Mouse (Mus musculus) embryo, embryonic 10 days (tissue): ENCODE measurements around the gene Myl3.

ENCODE experiments used
- DNase-seq: peaks from one replicate; pipeline ENCODE4 v3.0.0-alpha.2; 2015; ENCODE audit warnings: low spot score

Myl3 gene

DNA sequence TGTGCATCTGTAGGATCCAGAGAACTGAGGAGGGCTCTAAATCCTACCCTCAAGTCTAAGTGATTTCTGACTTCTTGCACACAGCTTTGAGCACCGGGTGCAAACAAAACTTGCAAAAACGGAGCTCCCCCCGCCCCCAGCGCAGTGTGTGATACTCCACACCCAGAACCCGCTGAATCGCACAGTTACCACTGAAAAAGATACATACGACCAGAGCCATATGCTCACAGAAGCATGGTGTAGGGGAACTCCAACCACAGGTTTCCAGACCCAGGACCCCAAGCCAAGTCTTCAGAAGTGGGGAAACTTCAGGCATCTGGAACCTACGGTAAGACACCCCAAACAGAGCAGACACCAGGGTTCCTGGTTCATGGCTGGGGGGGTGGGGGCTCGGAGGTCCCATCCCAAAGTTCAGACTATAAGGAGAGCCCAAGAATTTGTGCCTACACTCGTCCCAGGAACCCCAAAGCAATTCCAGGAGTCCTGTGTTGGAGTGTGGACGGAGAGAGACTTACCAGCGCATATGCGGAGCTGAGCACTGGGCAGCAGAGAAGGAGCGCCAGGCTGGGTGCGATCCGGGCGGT, at the start of gene Myl3:
Myl3 (plus strand) TSS at position 151 of the 584 bp plus-strand sequence.
- DNase-seq: peak; percentile 44

DNA sequence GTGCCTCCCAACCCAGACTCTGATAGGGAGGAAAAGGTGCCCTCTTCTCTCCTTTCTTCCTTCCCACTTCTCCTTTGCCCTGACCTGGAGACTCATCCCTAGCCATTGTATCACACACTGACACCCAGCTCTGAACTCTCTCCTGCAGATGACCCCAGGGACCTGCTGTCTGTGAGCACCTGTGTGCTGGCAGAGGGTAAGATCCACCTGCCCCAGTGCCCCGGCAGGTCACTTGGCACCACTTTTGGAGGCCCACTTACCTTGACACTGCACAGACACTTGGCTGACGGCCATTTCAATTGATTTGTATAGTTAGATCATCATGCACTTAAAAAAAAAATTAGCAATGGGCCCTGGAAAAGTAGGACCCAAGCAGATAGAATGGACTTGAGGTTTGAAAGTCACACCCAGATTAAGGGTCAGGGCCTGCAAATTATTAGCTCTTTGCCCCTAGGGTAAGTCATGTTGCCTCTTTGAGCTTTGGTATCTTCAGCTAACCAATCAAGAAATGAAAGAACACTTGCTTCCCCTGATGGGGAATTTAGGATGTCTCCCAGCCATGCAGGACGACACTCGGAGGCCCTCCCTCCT, 46.4 kb upstream of the Myl3 start:
- DNase-seq: no peak

DNA sequence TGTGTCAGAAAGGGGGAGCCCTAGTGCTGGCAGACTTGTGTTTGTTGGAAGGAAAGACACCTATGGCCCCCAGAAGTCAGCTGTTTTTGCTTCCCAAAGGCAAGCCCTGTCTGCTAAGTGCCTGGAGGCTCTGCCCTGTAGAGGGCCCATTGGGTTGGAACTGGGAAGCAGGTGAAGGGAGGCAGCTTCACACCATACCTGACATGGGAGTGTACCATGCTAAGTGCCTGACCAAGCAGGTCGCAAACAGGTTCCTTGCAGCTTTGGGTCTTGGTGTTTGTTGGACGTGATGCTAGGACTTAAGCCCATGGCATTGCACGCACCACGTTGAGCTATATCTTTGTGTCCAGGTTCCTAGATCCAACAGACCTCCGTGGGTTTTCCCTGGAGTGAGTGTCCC, 45.2 kb upstream of the Myl3 start:
- DNase-seq: no peak

DNA sequence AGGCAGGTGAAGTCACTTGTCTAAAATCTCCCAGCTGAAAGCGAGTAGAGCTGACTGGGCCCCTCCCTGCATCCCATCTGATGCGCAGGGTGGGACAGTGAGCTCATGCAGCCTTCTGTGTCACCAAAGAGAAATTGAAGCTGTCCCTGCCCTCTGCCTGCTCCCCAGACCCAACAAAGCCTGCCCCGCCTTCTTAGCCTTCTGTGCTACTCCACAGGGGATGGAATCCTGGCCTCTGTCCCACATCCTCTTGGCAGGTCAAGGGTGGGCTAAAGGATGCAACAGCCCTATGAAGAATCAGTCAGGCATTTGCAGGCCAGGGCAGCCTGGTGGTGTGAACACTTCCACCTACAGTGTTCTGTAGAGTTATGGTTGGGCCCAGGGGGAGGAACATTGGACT, 44.2 kb upstream of the Myl3 start:
- DNase-seq: no peak

DNA sequence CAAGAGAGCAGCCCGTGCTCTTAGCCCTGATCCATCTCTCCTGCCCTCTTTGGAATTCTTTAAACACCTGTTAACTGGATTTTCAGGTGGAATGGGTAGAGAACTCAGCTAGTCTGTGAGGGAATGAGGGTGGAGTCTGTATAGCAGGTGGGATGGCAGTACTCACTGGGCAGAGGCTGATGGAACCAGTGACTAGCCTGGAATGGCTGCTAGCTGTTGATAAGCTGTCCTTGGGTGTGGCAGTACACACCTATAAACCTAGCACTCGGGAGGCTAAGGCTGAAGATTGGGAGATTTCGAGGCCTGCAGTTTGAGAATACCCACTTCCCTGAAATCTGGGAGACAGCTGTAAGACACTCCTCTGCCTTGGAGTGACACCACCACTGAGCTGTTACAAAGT, 42.1 kb upstream of the Myl3 start:
- no peak for DNase-seq

DNA sequence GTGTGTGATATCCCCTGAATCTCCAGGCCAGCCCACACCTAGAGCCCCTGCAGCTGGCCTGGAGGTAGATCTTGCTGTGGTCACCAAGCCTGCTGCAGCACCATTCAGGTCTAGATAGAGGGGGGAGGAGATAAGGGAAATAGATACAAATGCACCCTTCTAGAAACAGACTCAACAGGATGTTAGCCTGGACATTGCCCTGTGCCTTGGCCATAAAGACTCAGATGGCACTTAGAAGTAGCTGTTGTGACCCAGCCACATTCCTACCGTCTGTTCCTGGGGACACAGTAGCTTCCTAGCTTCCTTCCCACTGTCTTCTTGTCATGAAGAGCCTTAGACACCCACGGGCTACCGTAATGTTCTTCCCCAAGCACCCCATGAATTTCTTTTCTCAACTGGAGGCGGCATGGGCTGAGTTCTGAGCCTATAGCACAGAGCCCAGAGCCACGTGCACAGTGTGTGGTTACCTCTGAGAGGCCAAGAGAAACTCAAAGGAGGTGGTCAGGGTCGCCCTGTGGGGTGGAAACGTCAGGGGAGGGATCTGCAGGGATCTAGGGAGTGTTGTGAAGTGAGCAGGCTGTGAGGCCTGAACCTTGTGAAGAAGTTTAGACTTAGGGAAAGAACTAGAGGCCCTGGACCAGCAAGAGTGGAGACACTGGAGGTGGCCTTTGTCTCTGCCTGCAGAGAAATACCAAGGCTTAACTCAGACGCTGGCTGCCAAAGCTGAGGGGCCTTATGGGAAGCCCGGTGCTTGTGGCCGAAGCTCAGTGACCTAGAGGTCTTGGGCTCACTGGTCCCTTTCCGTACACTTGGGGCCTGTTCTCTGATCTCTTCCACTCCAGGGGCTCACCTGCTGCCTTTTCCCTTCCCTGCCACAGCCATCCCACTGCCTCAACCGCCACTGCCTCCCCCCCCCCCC, 40.3 kb upstream of the Myl3 start:
- DNase-seq: no peak

DNA sequence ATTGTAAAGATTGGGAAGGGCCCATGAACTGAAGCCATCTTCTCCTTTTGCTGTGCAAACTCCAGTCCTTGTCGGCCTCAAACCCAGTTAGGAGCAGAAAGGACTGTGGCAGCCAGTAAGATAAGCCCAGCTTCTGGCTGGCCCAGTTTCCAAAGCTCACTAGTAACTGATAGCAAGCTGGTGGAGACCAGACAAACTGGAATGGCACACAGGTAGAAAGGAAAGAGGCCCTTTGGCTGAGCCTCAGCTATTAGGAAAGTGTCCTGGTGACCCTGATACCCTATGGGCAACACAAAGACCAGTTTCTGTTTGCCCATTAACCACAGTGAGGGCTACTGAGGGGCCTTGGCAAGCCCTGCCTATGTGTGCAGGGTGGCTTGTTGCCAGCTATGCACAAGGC, 38.8 kb upstream of the Myl3 start:
- no peak for DNase-seq

DNA sequence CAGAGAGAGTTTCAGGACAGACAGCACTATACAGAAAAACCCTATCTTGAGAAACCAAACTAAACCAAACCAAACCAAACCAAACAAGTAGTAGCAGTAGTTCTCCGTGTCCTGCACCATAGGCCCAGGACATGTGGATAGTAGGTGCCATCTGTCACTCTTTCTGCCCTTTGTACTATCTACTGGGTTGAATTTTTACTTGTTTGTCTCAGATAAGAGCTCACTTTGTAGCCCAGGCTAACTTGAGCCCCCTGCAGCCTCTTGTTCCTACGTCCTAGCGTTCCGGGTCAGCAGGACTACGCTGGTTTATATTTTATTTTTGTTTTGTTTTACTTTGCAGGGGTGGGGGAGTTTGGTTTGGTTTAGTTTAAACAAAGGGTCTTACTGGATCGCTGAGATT, 37.7 kb upstream of the Myl3 start:
- no peak for DNase-seq

DNA sequence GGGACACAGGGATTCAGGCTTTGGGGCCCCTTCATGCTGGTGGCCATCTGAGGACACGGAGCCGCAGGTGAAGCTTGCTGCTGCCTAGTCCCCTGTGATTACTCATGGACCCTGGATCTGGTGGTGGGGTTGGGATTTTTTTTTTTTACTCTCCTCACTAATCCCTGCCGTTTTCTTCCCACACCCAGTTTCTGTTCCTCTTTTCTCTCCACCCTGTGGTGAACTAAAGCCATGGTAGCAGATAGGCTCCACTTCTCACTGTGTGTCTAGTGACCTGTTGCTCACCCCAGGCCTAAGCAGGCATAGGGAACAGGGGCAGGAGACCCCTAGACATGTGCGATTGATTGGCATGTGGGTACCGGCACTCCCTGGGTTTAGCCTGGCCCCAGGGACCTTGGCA, 34.9 kb upstream of the Myl3 start:
- no peak for DNase-seq

DNA sequence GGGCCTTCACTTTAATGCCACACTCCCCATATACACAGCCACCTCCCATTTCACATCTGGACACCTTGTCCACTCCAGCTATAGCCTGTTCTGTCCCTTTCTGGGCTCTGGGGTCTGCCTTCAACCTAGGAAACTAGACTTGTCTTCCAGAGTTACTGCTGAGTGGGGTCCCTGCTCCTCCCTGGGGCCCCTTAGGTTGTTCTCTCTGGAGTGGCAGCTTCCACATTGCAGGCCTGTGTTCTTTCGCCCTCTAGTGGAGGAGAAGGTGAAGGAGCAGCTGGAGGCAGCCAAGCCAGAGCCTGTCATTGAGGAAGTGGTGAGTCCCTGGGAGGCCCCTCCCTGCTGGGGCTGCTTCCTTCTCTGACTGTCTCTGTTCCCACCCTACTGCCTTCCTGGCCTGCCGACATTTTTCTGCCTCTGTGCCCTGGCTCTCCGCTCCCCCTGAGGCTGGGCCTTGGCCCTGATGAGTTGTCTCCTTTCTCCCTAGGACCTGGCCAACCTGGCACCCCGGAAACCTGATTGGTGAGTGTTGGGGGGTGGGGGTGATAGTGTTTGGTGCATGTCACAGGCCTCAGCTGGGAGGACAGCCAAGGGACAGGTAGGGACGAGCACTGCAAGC, 31.9 kb upstream of the Myl3 start:
- DNase-seq: peak; percentile 85

DNA sequence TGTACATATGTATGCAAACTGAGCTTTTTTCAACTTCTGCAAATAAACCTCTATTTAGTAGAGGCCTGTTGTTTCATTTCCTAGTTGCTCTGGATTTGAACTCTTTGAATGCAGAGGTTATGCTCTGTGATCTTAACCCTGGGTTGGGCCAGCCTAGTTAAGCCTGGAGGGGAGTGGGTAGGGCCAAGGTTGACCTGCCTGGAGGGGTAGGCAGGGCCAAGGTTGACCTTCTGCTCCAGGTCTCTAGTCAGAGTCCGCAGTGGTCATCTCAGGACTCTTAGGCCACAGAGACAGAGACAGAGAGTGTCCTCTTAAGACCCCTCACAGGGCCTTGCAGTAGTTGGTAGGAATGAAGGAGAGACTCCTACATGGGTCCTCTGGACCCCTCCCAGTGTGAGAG, 30.1 kb upstream of the Myl3 start:
- no peak for DNase-seq

DNA sequence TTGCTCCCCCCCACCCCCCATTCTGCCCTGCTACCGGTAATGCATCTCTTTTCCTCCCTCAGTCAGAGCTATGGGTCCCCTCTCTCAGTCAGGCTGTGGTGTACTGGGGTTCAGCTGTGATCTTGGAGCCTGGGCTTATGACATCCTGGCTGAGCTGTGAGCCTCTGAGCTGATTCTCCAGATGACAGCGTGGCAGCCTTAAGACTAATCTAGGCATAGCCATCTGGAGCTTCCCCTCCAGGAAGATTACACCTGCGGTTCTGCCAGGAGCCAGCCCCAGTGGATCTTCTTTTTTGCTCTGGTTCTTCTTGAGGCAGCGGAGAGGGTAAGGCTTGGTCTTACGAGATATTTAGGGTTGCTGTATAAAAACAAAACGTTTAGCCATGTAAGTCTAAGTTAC, 29.7 kb upstream of the Myl3 start:
- no peak for DNase-seq

DNA sequence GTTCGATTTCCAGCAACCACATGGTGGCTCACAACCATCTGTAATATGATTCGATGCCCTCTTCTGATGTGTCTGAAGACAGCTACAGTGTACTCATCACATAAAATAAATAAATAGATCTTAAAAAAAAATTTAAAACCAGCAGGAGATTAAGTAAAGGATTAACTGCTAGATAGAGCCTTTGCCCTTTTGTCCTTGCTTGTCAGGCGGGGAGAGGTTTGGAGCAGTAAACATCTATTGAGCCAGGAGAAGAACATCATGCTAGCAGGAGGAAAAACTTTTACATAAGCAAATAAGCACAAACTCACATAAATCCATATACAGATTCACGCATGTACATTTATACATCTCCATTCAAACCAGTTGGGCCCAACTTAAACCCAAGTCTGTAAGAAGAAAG, 29.1 kb upstream of the Myl3 start:
- no peak for DNase-seq

DNA sequence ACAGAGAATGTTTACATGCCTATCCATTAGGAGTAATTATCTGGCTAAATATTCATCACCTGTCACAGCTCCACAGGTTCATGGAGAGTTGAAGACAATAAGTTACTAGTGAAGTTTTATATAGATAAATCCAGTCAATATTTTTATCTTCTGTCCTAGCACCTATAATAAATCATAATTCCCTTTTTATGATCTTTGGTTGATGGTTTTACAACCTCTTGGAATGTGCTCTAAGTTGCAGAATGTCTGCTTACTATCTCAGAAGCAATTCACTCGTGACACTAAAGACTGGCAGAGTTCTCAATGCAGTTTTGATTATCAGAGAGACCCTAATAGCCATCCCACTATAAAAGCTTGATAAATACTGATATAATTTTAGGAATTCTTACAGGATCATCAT, 28.3 kb upstream of the Myl3 start:
- no peak for DNase-seq

DNA sequence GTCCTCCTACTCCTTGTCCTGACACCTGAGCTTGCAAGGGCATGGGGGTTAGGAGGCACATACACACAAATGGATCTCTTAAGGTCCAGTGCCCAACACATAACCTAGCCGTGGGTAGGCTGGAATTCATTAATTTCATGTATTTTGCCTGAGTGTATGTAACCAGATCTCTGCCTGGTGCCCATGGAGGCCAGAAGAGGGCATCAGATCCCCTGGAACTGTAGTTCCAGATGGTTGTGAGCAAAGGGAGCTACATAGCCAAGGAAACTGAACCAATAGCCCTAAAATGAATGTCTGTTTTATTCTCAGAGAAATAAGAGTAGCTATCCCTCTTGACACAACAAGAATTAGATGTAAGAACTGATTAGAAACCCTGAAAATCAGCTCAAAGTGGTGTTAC, 26.2 kb upstream of the Myl3 start:
- DNase-seq: no peak

DNA sequence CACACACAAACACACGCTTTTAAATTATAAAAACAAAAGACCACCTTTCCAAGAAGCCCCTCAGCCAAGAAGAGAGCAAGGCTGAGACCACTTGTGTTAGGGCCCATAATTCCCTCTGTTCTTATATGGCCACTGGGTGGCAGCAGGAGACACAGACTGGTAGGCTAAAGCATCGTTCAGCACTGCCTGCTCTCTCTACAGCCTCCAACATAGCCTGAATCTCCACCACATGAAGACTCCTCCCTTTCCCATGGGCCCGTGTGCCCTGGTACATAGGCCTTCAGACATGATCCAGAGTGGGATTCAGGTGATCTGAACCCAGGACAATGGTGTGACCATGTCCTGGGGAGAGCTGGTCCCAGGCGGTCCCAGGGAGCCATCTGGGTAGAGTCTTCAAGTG, 24.9 kb upstream of the Myl3 start:
- DNase-seq: peak; percentile 91

DNA sequence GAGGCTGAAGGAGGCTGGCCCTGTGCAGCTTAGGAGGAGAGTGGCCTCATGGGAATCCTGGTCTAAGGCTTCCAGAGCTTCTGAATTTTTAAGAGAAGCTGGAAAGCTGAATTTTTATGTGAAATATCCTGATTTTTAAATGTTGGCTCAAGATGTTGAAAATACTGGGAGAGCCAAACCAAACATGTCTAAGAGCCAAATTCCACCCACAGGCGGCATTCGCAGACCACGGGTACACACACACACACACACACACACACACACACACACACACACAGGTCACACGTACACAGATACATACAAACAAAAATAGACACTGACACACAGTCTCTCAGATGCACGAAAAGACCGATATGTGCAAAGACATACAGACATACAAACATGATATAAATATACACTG, 23.6 kb upstream of the Myl3 start:
- DNase-seq: no peak

DNA sequence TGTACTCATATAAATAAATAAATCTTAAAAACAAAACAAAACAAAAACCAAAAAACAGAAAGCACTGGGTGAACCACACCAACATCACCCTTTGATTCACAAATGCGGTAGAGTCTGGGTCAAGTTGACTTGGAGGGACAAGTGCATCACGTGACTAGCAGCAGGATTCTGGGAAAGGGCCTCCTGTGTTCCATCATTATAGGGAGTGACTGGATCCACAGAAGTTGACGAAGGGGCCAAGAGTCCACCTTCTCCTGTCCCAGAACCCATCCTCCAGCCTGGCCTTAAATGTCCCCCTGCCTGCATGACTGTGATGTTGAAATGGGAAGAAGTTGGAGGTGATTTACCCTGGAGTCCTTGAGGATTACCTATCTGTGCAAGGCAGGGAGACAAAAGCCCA, 22.9 kb upstream of the Myl3 start:
- DNase-seq: no peak

DNA sequence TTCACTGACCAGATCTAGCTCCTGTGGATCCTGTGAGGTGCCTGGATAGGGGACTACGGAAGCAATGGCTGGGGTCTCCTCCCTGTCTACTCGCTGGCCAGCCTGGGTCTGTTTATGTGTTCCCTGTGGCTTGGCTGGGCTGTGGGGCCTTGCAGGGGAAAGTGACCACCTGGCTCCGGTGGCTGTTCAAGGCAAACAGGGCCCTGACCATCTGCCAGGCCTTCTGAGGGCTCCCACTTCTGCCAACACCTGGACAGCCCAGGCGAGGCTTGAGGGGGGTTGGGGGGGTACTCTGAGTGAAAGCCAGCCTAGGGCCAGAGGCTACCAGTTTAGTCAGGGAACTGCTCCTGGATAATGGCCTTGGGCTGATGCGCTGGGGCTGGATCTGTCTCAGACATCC, 21.7 kb upstream of the Myl3 start:
- DNase-seq: no peak

DNA sequence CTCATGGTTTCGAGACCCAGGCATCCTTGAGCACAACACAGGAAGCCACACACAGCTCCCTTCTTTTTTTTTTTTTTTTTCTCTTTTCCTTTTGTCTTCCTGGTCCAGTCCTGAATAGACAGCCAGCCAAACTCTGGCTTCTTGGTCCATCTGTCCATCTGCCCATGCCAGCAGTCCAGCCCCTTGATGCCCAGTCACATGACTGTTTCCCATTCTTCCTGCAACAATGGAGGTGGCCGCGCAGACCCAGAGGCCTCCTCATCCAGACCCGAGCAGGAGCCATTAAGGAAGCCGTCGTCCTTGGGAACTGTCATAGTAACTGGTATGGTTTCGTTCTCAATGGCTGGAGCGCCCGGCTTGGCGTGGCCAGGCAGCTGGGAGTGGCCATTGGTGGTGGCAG, 19.6 kb upstream of the Myl3 start:
- DNase-seq: no peak

DNA sequence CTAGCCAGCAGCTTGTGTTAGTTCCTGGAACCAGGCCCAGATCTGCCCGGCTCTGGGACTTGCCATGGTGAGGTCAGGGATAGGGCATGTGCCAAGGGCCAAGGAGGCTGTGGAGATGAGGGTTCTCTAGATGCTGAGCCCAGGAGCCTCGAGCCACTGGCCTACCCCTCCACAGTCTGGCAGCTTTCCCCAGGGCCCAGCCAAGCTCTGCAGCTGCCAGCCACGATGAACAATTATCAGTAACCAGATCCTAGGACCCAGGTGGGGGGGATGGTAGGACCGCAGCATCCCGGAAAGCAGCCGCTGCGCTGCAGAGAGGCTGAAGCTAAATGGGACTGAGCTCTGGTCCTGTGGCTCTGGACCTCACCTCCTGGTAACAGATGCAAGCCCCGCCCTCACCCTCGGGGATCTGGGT, 15.9 kb upstream of the Myl3 start:
- peak; percentile 58 for DNase-seq

DNA sequence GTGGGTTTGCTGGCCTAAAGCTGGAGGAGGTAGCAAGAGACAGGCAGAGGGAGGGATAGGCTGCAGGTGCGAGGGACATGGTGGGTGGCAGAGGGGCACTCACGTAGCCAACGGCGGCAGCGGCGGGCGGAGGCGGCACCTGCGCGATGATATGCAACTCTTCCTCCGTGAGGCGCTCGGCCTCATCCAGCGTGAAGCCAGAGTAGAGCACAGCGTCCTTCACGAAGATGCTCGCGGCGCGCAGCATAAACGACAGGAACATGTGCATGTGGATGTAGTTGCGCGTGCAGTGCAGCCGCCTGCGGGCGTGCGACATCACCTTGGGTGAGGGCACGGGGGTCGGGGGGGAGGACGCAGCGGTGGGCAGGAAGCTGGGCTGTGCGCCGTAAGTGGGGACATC, 14.8 kb upstream of the Myl3 start:
- peak; percentile 44 for DNase-seq

DNA sequence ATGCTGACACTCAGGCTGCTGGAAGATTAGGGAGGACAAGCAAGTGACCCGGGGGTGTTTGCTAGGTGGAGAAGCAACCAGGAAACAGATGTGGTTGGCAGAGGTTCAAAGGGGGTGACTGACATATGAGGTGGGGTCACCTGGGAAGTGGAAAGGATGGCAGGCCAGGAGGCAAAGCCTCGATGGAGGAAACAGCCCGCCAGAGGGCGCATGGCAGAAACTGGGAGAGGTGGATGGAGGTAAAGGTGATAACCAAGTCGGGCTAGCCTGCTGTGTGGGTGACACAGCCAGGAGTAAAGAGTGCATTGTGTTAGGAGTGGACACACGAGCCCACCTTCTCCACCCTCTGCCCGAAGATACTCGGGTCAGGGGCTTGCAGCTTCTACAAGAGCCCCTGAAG, 11.8 kb upstream of the Myl3 start:
- peak; percentile 42 for DNase-seq
